Mouse (Mus musculus): ENCODE data around the gene Wnt5b.

GRCm38 (mm10) chr6:119430508-119430907 lies 113.6 kb downstream of the Wnt5b start:
- TF ChIP-seq MYOD1 (IDR thresholded peaks at IDR 0.05; ENCODE audit: control insufficient read depth, insufficient read length, low read depth): no peak
- no peak for TF ChIP-seq CEBPB (IDR thresholded peaks at IDR 0.05; ENCODE audit: low read depth)
- TF ChIP-seq CTCF (IDR thresholded peaks at IDR 0.05; ENCODE audit: control insufficient read depth, insufficient read depth, insufficient read length): peak; percentile 45
- TF ChIP-seq MYOG (IDR thresholded peaks at IDR 0.05; ENCODE audit: control insufficient read depth, extremely low read depth, insufficient read length): no peak

All from C2C12 (cell line).